Mouse (Mus musculus) large intestine, adult 2 months (tissue): Measurements from ENCODE around the gene Gsto2. TPM values are rescaled to one million over a fixed set of nuclear protein-coding genes. Genes with fewer than 3 reads are reported as not detected.
A peak's percentile ranks its signal among the peaks of the same experiment; 100 is the strongest.

Source experiments
- DNase-seq: peaks from one replicate; pipeline ENCODE4 v3.0.0-alpha.2; 2012; ENCODE audit warnings: low read depth, low spot score
- WGBS: fragments of 180-500 bp; shearing (Covaris S2); methylation state at CpG from one replicate; pipeline ENCODE4 v1.1.7; 2018; 5-methylcytosine and 5-hydroxymethylcytosine counted together
- polyA plus RNA-seq: library from polyadenylated mRNA; depleted of rRNA; stranded (reverse); fragments of >200 nt; gene quantifications from 2 replicates; pipeline ENCODE4 v1.2.3, GENCODE M21; 2012

Gsto2 gene
- polyA plus RNA-seq, 1 experiment: 0.41 TPM

- under 1% methylated on average over 60 of the region's 60 CpGs for WGBS
- DNase-seq: peak; percentile 83
Measured at GRCm38 (mm10) chr19:47854796-47855783, 10.2 kb upstream of the Gsto2 start, which contains the start of gene Gsto1. TSS of gene Gsto1 (plus strand) at chr19:47854970.

DNA sequence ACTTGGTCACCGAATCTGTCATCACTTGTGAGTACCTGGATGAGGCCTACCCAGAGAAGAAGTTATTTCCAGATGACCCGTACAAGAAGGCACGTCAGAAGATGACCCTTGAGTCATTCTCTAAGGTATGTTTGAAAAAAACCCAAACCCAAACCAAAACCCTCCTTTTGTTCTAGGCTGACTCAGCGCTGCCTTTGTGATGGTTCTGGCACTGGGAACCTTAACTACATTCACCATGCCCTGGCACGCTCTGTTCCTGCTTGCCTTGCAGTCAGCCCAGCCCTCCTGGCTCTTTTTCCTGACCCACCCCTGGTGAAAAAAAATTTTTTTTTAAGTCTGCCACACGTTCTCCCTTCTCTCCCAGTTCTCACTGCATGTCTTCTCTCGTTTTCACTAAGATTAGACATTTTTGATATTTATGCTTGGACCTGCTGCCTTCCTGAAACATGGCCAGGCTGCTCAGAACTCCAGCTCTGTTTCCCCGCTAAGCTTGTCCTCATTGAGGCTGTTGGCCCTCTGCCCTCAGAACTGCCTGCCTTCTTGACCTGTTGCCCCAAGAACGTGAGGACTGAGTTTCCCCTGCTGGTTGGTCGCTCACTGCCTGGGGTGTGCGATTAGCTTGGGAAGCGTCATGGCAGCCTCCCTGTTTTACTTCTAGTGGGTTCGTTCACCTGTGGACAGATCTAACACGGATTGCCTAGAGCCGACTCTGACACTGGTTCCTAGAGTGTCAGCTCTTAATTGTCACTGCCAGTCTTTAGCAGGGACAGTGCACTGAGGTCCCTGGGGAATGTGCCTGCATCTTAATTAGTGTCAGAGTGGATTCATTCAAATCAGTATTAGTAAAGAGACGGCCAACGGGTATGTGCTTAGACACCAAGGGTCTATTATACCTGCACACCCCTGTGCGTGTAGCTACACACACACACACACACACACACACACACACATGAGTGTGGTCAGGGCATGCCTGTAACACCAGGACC, 7.1 kb upstream of the Gsto2 start:
- 87% methylated on average over 18 of the region's 18 CpGs for WGBS
- DNase-seq: no peak

DNA sequence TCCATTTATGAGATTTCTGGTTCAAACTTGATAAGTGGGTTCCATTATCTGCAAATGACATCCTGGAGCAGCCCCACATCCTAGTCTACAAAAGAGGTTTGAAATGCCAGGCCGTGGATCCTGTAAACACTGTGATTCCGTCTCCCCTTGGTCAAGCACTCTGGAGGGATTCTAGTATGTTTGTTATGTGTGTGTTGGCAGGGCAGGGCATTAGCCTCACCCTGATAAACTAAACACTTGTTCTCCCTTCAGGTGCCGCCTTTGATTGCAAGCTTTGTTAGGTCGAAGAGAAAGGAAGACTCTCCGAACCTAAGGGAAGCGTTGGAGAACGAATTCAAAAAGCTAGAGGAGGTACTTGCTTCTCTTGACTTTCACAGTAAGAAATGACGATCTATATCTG, 6.2 kb upstream of the Gsto2 start:
- no peak for DNase-seq
- WGBS: 89% methylated on average over 8 of the region's 8 CpGs

DNA sequence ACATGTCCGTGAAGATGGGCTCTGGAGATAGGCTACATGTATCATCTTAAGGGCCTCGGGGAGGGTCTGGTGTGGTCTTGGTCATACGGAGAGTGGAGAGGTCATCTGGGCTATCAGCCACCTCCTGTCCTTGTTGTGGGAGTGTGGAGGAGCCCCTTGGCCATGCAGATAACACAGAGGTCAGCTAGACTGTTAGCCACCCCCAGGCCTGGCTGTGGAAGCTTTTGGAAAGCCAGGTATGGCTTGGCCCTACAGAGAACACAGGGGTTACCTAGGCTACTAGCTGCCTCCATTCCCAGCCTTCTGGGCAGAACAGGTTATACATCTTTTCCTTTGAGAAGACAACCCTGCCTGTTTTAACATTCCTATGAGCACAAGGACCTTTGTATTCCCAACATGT, 2.8 kb upstream of the Gsto2 start:
- DNase-seq: no peak
- 95% methylated on average over 3 of the region's 3 CpGs for WGBS

DNA sequence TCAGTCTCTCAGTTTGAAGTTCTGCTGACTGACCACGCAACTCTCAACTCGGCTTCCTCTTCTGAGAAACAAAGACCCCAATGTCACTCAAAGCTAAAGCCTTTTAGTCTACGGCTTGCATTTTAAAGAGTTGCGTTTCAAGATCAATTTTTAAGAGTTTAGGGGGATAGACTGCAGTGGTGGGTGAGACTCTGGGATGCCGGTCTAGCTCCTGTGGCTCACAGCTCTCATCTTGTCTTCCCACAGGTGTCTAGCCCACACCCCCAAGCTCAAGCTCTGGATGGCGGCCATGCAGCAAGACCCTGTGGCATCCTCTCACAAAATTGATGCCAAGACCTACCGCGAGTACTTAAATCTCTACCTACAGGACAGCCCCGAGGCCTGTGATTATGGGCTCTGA, 1.3 kb upstream of the Gsto2 start:
- DNase-seq: no peak
- WGBS: 95% methylated on average over 9 of the region's 9 CpGs

DNA sequence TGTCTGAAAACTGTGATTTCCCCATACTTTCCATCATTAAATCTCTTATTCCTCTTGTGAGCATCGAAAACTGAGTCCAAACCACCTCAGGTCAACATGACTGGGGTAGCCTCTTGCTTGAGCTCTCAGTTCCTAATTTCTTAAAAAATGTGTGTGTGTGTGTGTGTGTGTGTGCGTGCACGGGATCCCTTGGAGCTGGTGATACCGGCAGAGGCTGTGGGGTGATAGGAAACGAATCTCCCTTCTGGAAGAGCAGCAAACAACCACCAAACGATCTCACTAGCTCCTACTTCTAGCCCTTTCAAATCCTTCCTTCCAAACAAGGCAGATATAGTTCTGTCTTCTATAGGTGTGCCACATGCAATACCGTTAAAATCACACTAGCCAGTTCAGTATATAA, 613 bp upstream of the Gsto2 start:
- WGBS: 80% methylated on average over 7 of the region's 7 CpGs
- no peak for DNase-seq

DNA sequence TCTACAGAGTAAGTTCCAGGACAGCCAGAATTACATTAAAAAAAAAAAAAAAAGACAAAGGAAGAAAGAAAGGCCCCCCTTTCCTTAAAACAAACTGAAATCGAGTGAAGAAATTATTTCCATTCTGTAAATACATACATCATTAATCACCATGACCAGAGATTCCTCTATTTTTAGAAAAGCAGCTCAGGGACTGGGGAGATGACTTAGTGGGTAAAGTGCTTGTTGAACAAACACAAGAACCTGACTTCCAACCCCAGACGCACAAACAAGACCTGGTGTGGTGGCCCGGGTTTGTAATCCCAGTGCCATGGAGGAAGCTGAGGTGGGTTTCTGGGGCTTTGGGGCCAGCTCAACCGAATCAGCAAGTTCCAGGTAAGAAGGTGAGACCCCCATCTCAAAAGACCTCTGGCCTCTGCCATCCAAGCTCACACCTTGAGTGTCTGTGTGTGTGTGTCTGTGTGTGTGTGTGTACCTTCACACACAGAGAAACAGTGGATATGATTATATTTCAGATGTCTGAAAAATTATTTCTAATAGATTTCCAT, 2.4 kb downstream of the Gsto2 start:
- WGBS: 59% methylated on average over 4 of the region's 4 CpGs
- no peak for DNase-seq

DNA sequence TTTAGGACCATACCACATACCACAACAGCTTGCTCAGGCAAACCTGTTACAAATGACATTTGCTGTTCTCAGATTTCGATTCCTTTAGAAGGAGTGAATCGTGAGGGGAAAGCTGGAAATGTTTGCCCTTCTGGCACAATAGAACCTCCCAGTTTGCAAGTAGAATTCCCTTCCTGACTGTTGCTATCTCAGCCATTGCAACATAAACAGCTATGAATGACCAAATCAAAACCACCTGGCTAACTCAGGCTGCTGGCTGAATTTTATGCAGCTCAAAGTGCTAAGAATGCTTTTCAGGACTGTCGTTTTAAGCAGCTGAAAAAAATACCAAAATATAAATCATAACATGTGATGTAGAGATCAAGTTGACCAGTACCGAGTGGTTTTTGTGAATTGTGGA, 3.6 kb downstream of the Gsto2 start:
- DNase-seq: no peak
- 44% methylated on average over 4 of the region's 4 CpGs for WGBS

GRCm38 (mm10) chr19:47869516-47869915, 4.2 kb downstream of the Gsto2 start:
- WGBS: 18% methylated on average over 3 of the region's 3 CpGs
- DNase-seq: no peak

- 43% methylated on average over 7 of the region's 7 CpGs for WGBS
- DNase-seq: no peak
Measured at GRCm38 (mm10) chr19:47870102-47870666, 4.8 kb downstream of the Gsto2 start.

GRCm38 (mm10) chr19:47871515-47871914, 6.2 kb downstream of the Gsto2 start:
- DNase-seq: no peak
- WGBS: 56% methylated on average over 10 of the region's 10 CpGs

- 55% methylated on average over 15 of the region's 15 CpGs for WGBS
- no peak for DNase-seq
Measured at GRCm38 (mm10) chr19:47876252-47876651, 10.9 kb downstream of the Gsto2 start.

DNA sequence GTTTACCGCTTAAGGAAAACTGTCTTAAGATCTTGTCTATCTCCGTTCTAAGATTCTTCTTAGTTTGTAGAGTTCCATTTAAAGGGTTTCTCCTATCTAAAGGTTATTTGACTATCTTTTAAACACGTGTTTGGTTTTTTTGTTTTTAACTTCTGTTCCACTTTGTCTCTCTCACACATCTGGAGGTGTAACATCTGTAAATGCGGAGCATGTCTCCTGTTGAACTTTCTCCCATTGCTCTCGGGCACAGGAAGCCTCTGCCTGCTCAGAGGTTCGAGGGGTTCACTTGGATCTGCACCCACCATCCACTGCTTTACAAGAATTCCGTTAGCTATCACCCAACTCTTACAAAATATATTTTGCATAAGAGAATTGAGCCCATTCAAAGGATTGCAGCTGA, 16.2 kb downstream of the Gsto2 start:
- WGBS: 76% methylated on average over 7 of the region's 7 CpGs
- DNase-seq: no peak

- DNase-seq: peak; percentile 67
- WGBS: 21% methylated on average over 11 of the region's 11 CpGs
Measured at GRCm38 (mm10) chr19:47882151-47882881, 17.0 kb downstream of the Gsto2 start.

- DNase-seq: no peak
- 55% methylated on average over 9 of the region's 9 CpGs for WGBS
Measured at GRCm38 (mm10) chr19:47882882-47883254, 17.5 kb downstream of the Gsto2 start.

DNA sequence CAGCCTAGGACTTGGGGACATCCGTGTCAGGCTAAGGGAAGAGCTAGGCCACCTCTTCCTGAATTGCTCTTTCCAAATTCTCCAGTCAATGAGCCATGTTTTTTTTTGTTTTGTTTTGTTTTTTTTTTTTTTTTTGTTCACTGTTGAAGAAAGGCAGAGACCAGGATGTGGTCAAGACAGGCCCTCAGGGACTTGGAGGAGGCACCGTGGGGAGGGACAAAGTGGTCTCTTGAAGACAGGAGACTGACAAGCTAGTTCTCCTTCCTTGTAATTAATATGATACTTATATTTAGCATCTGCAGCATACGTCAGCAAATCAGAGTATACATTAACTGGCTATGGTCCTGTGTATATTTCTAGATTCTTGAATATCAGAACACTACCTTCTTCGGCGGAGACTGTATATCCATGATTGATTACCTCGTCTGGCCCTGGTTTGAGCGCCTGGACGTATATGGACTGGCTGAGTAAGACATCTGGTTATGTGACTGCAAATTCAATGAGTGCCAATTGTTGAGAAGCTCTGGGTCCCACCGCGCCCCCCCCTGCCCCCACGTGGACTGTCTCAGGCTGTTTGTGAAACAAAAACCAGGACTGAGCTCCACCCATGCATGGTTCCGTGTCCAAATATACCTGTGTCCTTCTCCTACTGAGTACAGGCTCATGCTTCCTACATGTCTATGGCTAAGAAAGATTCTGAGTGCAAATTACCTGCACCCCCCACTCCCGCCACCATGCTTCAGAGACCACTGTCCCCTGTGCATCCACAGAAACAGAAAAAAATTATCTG, 19.2 kb downstream of the Gsto2 start:
- DNase-seq: no peak
- 70% methylated on average over 13 of the region's 13 CpGs for WGBS

GRCm38 (mm10) chr19:47885191-47885743, 19.9 kb downstream of the Gsto2 start:
- no peak for DNase-seq
- WGBS: 51% methylated on average over 7 of the region's 7 CpGs

DNA sequence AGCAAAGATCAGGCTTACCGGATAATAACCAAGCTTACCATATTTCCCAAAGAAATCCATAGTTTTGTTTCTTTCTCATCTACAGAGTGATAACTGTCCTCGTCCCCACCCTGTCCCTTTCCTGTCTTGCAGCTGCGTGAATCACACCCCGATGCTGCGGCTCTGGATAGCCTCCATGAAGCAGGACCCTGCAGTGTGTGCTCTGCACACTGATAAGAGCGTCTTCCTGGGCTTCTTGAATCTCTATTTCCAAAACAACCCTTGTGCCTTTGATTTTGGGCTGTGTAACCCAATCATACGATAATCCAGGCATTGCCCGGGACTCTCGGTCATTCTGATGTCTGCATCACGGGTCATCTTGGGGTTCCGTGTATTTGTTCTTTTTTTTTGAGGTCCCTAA, 20.6 kb downstream of the Gsto2 start:
- 85% methylated on average over 11 of the region's 11 CpGs for WGBS
- DNase-seq: no peak
